Mouse (Mus musculus): ENCODE measurements at regions not wholly inside any gene's neighbourhood (a gene's known extent, or its start where the extent isn't known, plus 50 kb on each side); places are given as distances from the start of the nearest gene placed in this dataset.

DNA sequence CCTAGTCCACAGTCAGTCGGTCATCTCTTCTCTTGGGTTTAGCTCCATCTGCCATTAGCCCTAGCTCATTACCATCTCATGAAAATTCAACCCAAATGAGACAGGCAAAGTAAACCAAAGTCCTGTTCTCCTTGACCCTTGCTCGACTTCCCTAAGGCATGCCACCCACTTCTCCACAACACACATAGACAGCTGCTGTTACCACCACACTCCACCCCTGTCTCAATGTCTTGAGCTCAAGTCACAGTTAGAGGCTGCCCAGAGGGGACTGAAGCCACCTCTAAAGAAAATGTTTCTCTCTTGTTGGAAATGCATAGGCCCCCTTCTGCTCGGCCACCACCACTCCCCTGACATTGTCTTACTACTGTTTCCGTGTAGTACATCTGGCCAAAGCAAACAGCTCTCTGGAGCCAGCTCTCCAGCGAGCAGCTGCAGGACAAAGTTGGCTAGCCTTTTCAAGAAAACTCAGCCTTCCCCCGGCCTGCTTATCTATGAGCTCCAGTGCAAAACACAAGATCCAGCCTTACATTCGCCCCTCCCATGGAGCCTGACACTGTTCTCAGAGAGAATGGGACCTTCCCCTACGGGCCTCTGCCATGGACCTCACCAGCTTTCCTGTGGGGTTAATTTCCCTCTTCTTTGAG lies 62.4 kb downstream of the Sox9 start:
- TF ChIP-seq CTCF (conservative IDR thresholded peaks at IDR 0.05; ENCODE audit: insufficient read depth, insufficient read length, low read depth, low read length) (no peak), POLR2A (IDR thresholded peaks at IDR 0.05; ENCODE audit: low read depth, low read length) (no peak)

All from kidney, adult 2 months (tissue).